Comparison of ENCODE assay signal across 9 mouse cellular contexts in genomic region chr11:20859858-20860257, GRCm38 (mm10). TPM values are rescaled to one million over a fixed set of nuclear protein-coding genes. Genes with fewer than 3 reads are reported as not detected.
DNase-seq lines count a peak whose midpoint lies in the region; ATAC-seq and TF ChIP-seq lines count a peak whose summit lies in the region.
"Had no signal": no experiment of that assay in that cellular context is flagged by ENCODE, and none has a peak within 500 bp of the region (broad histone marks: within the 10 kb centered on the region; RNA-seq: fewer than 3 reads in every experiment).

No protein-coding gene starts in this region.

- no peak for ATAC-seq in heart, embryonic 11.5 days (replicated peaks; ENCODE audit: insufficient number of reproducible peaks, low FRiP score, low TSS enrichment)
- peak; percentile 63 for ATAC-seq in intestine, embryonic 16.5 days
- ATAC-seq in lung, postnatal 0 days = no peak
- ATAC-seq in liver, embryonic 11.5 days (replicated peaks; ENCODE audit: low FRiP score) = no peak

- no peak for TF ChIP-seq CTCF in lung, postnatal 0 days (IDR thresholded peaks at IDR 0.05)

- DNase-seq in heart, adult 9 months (ENCODE audit: low spot score in 2 of 2) = peak; percentile 7 to 14
- DNase-seq in WW6 (ENCODE audit: low read depth, low spot score) = peak; percentile 31
- peak; percentile 59 for DNase-seq in lung, postnatal 0 days (ENCODE audit: low spot score)
- no peak for DNase-seq in urinary bladder, postnatal 36 days (ENCODE audit: low spot score in 2 of 2)
- DNase-seq in urinary bladder, adult 2 months (ENCODE audit: low spot score) = no peak
- DNase-seq in liver, embryonic 11.5 days (ENCODE audit: low spot score) = no peak

- H3K4me1 ChIP-seq in heart, embryonic 11.5 days (ENCODE audit: control insufficient read depth, insufficient read depth, low read length) = peaks cover 14% of the 10 kb centered on the region
- peaks cover 14% of the 10 kb centered on the region for H3K4me1 ChIP-seq in intestine, embryonic 16.5 days (ENCODE audit: control insufficient read depth, insufficient read depth, low read length)
- H3K4me1 ChIP-seq in lung, postnatal 0 days (ENCODE audit: insufficient read depth, low read depth, low read length) = peaks cover 16% of the 10 kb centered on the region; the same call in 1 of the 2 replicates
- H3K4me1 ChIP-seq in liver, embryonic 11.5 days (replicated peaks; ENCODE audit: control insufficient read depth, insufficient read depth, low read length) = no peaks in the 10 kb centered on the region

- no peak overlapping the region for H3K4me2 ChIP-seq in heart, embryonic 11.5 days
- peak overlapping the region; percentile 55 for H3K4me2 ChIP-seq in intestine, embryonic 16.5 days (ENCODE audit: low read depth, low read length)
- H3K4me2 ChIP-seq in lung, postnatal 0 days (replicated peaks; ENCODE audit: low read depth, low read length) = peak overlapping the region; percentile 47
- H3K4me2 ChIP-seq in liver, embryonic 11.5 days = no peak overlapping the region
- H3K4me2 ChIP-seq: neural tube, embryonic 12.5 days had no signal

- H3K36me3 ChIP-seq in heart, embryonic 11.5 days (ENCODE audit: control insufficient read depth, insufficient read depth, low read length) = no peaks in the 10 kb centered on the region
- H3K36me3 ChIP-seq in intestine, embryonic 16.5 days (ENCODE audit: control insufficient read depth, insufficient read depth, low read length) = no peaks in the 10 kb centered on the region
- no peaks in the 10 kb centered on the region for H3K36me3 ChIP-seq in lung, postnatal 0 days (ENCODE audit: insufficient read depth, low read length)
- H3K36me3 ChIP-seq in liver, embryonic 11.5 days (ENCODE audit: control insufficient read depth, insufficient read depth, low read length) = no peaks in the 10 kb centered on the region
- H3K36me3 ChIP-seq: neural tube, embryonic 12.5 days had no signal

- 62% methylated on average over 6 of the region's 6 CpGs for WGBS in heart, embryonic 11.5 days (ENCODE audit: insufficient replicate concordance)
- 40% methylated on average over 6 of the region's 6 CpGs for WGBS in intestine, embryonic 16.5 days
- 32% methylated on average over 6 of the region's 6 CpGs for WGBS in lung, postnatal 0 days
- 50% methylated on average over 6 of the region's 6 CpGs for WGBS in liver, embryonic 11.5 days

- no peak for TF ChIP-seq EP300 in lung, postnatal 0 days (IDR thresholded peaks at IDR 0.05)

- no peak overlapping the region for H3K9ac ChIP-seq in heart, embryonic 11.5 days (ENCODE audit: low read depth, low read length)
- no peak overlapping the region for H3K9ac ChIP-seq in intestine, embryonic 16.5 days (ENCODE audit: low read depth, low read length)
- no peak overlapping the region for H3K9ac ChIP-seq in lung, postnatal 0 days (replicated peaks; ENCODE audit: low read depth)
- H3K9ac ChIP-seq in liver, embryonic 11.5 days (ENCODE audit: low read depth, low read length) = no peak overlapping the region
- H3K9ac ChIP-seq: neural tube, embryonic 12.5 days had no signal

- no peaks in the 10 kb centered on the region for H3K27me3 ChIP-seq in heart, embryonic 11.5 days (ENCODE audit: control insufficient read depth, insufficient read depth, low read length)
- H3K27me3 ChIP-seq in intestine, embryonic 16.5 days (replicated peaks; ENCODE audit: control insufficient read depth, insufficient read depth, low read length) = no peaks in the 10 kb centered on the region
- no peaks in the 10 kb centered on the region for H3K27me3 ChIP-seq in lung, postnatal 0 days (replicated peaks; ENCODE audit: insufficient read depth, low read length)
- no peaks in the 10 kb centered on the region; the same call in 1 of the 2 replicates for H3K27me3 ChIP-seq in liver, embryonic 11.5 days (replicated peaks; ENCODE audit: control insufficient read depth, insufficient read depth, low read length)
- H3K27me3 ChIP-seq: neural tube, embryonic 12.5 days had no signal

- no peak overlapping the region for H3K4me3 ChIP-seq in heart, embryonic 11.5 days (ENCODE audit: low read depth, low read length)
- H3K4me3 ChIP-seq in intestine, embryonic 16.5 days (ENCODE audit: low read length) = peak overlapping the region; percentile 2
- H3K4me3 ChIP-seq in lung, postnatal 0 days (ENCODE audit: low read depth, low read length) = 0 out of 2 replicates have a peak overlapping the region, but pooled peaks have one; percentile 23
- H3K4me3 ChIP-seq in liver, embryonic 11.5 days (ENCODE audit: low read depth, low read length) = no peak overlapping the region
- H3K4me3 ChIP-seq: neural tube, embryonic 12.5 days had no signal

- no peak overlapping the region for H3K27ac ChIP-seq in heart, embryonic 11.5 days (ENCODE audit: low read depth, low read length)
- H3K27ac ChIP-seq in intestine, embryonic 16.5 days (ENCODE audit: low read length) = peak overlapping the region; percentile 86
- peak overlapping the region; percentile 97 for H3K27ac ChIP-seq in lung, postnatal 0 days (ENCODE audit: low read length)
- no peak overlapping the region for H3K27ac ChIP-seq in liver, embryonic 11.5 days (ENCODE audit: low read depth, low read length)
- H3K27ac ChIP-seq: neural tube, embryonic 12.5 days had no signal

- no peaks in the 10 kb centered on the region for H3K9me3 ChIP-seq in heart, embryonic 11.5 days (replicated peaks; ENCODE audit: control insufficient read depth, low read length)
- no peaks in the 10 kb centered on the region for H3K9me3 ChIP-seq in intestine, embryonic 16.5 days (ENCODE audit: control insufficient read depth, low read length)
- no peaks in the 10 kb centered on the region for H3K9me3 ChIP-seq in lung, postnatal 0 days (ENCODE audit: low read length)
- H3K9me3 ChIP-seq in liver, embryonic 11.5 days (ENCODE audit: control insufficient read depth, low read length) = no peaks in the 10 kb centered on the region
- H3K9me3 ChIP-seq: neural tube, embryonic 12.5 days had no signal

RNA-seq across cellular contexts. Expression of gene Lgalsl, which starts 29.0 kb away (rescaled TPM):
- 39.1 and 45.7 TPM in 2 replicates for polyA plus RNA-seq in heart, embryonic 11.5 days (2014; fragmentation: Nextera tagmentation; extraction: Ambion mirVana)
- 24.0 and 24.3 TPM in 2 replicates for polyA plus RNA-seq in intestine, embryonic 16.5 days (2015; fragmentation: Nextera tagmentation; extraction: Ambion mirVana)
- 39.6 and 40.1 TPM in 2 replicates for polyA plus RNA-seq in lung, postnatal 0 days (2015; fragmentation: Nextera tagmentation; extraction: Ambion mirVana)
- 21.7 and 21.8 TPM in 2 replicates for polyA plus RNA-seq in urinary bladder, adult 2 months (2012; rRNA removed)
- polyA plus RNA-seq in liver, embryonic 11.5 days (2014; fragmentation: Nextera tagmentation; extraction: Ambion mirVana) = 20.4 and 25.4 TPM in 2 replicates

Comparison
In these comparisons a context has a peak if more than half of its experiments do, and no peak if none do; other contexts are left out.
1. DNase-seq: peak in heart, adult 9 months (2 of 2), WW6 (single experiment) and lung, postnatal 0 days (single experiment); none in urinary bladder, postnatal 36 days (0 of 2), urinary bladder, adult 2 months (single experiment) and liver, embryonic 11.5 days (single experiment).
2. H3K27ac ChIP-seq: peak in intestine, embryonic 16.5 days (single experiment) and lung, postnatal 0 days (single experiment); none in heart, embryonic 11.5 days (single experiment) and liver, embryonic 11.5 days (single experiment).
3. H3K4me2 ChIP-seq: peak in intestine, embryonic 16.5 days (single experiment) and lung, postnatal 0 days (single experiment); none in heart, embryonic 11.5 days (single experiment) and liver, embryonic 11.5 days (single experiment).
4. H3K4me3 ChIP-seq: peak in intestine, embryonic 16.5 days (single experiment) and lung, postnatal 0 days (single experiment); none in heart, embryonic 11.5 days (single experiment) and liver, embryonic 11.5 days (single experiment).